Mouse (Mus musculus): ENCODE measurements around the gene Itgam. TPM values are rescaled to one million over a fixed set of nuclear protein-coding genes. Genes with fewer than 3 reads are reported as not detected.
"Not testable (repeated sequence)": the region's sequence is repeated elsewhere in the genome, so short reads cannot be mapped to it uniquely, and the experiment has no call there.

The Itgam gene
- polyA plus RNA-seq, 2 experiments: 1.2 to 2.4 TPM

DNA sequence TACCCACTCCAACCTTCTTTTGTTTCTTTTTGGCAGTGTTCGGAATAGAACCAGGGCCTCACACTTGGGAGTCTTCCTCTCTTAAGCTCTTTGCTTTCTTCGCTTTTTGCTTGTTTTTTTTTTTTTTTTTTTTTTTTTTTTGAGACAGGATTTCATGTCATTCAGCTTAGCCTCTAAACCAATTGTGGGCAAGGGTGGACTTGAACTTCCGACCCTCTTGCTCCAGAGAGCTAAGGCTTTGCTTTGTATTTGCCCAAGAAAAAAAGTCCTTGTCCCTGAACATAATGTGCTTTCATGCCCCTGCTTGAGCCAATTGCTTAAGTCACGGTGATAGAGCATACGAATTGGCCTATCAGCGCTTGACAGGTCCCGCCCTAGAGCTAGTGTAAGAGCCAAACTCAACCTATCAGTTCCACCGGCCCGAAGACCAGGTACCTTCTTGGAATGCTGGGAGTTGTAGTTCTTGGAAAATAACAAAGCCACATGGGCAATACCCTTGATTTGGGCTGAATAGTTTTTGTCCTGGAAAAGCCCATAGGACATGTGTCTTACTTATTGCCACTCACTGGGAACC, 30.9 kb upstream of the Itgam start:
- peak; percentile 23 for DNase-seq (ENCODE audit: low spot score)
- Histone ChIP-seq H3K9me3 (ENCODE audit: control insufficient read depth, low read length) (no peaks in the 10 kb centered on the region), H3K27ac (replicated peaks; ENCODE audit: low read depth, low read length) (no peak overlapping the region), H3K9ac (ENCODE audit: low read depth, low read length, severe bottlenecking) (no peak overlapping the region), H3K4me3 (replicated peaks; ENCODE audit: low read length) (no peak overlapping the region), H3K4me2 (replicated peaks; ENCODE audit: low read depth, low read length, severe bottlenecking) (no peak overlapping the region), H3K36me3 (ENCODE audit: control insufficient read depth, insufficient read depth, low read length) (no peaks in the 10 kb centered on the region), H3K4me1 (ENCODE audit: control insufficient read depth, insufficient read depth, low read length) (no peaks in the 10 kb centered on the region), H3K27me3 (ENCODE audit: control insufficient read depth, insufficient read depth, low read length) (no peaks in the 10 kb centered on the region)
- TF ChIP-seq POLR2A (IDR thresholded peaks at IDR 0.05; ENCODE audit: borderline replicate concordance, extremely low read depth, insufficient read depth, insufficient read length): no peak
- WGBS: 36% methylated on average over 9 of the region's 9 CpGs
- no peak; the same call in 1 of the 2 replicates for ATAC-seq (ENCODE audit: low FRiP score, low read depth)

DNA sequence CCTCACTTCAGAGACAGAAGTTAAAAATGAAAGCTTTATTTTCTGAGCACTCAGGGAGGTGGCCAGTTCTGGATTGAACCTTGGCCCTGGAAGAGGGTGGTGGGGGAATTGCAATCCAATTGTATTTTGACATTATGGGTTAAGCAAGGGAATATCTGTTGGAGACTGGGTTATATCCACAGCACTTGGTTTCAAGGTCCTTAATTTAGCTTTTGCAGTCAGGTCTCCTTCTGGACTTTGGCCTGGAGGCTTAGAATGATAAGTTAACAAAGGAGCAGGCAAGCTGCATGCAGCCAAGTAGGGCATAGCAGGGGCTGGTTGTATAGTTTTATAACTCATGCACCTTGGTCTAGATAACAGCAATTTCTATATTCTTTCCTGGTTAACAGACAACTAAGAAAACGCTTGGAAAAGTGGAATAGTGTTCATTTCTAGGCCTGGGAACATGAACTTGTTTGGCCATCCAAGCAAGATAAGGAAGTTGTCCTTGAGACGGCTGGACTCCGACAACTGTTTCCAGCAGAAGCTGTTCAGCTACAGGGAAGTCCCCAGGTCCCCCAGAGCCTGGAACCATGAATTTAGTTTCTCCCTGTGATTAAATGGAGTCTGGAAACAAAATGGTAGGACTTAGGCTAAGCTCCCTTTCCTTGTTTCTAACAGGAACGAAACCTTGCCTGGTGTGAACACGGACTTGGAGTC, 30.0 kb upstream of the Itgam start:
- DNase-seq (ENCODE audit: low spot score) (no peak), ATAC-seq (ENCODE audit: low FRiP score, low read depth) (no peak)
- Histone ChIP-seq H3K4me1 (ENCODE audit: control insufficient read depth, insufficient read depth, low read length) (no peaks in the 10 kb centered on the region), H3K27ac (replicated peaks; ENCODE audit: low read depth, low read length) (no peak overlapping the region), H3K4me2 (replicated peaks; ENCODE audit: low read depth, low read length, severe bottlenecking) (no peak overlapping the region), H3K36me3 (ENCODE audit: control insufficient read depth, insufficient read depth, low read length) (no peaks in the 10 kb centered on the region), H3K27me3 (ENCODE audit: control insufficient read depth, insufficient read depth, low read length) (no peaks in the 10 kb centered on the region), H3K4me3 (replicated peaks; ENCODE audit: low read length) (no peak overlapping the region), H3K9me3 (ENCODE audit: control insufficient read depth, low read length) (no peaks in the 10 kb centered on the region), H3K9ac (ENCODE audit: low read depth, low read length, severe bottlenecking) (no peak overlapping the region)
- no peak for TF ChIP-seq POLR2A (IDR thresholded peaks at IDR 0.05; ENCODE audit: borderline replicate concordance, extremely low read depth, insufficient read depth, insufficient read length)
- WGBS: 94% methylated on average over 5 of the region's 5 CpGs

DNA sequence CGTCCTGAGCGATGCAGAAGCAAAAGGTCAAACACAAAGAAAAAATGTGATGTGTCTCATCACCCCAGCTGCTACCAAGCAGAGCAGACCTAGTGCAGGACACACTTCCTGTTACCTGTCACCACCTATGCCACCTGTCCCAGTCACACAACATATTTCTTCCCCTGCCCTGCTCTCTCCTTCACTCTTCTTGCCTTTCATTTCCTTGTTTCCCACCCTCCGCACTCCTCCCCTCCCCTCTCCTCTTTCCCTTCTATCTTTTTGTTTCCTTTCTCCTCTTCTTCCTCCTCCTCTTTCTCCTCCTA, 29.5 kb upstream of the Itgam start:
- DNase-seq (ENCODE audit: low spot score) (no peak), ATAC-seq (ENCODE audit: low FRiP score, low read depth) (no peak)
- H3K27me3 ChIP-seq (ENCODE audit: control insufficient read depth, insufficient read depth, low read length): no peaks in the 10 kb centered on the region
- H3K9ac ChIP-seq (ENCODE audit: low read depth, low read length, severe bottlenecking): no peak overlapping the region
- no peak overlapping the region for H3K4me3 ChIP-seq (replicated peaks; ENCODE audit: low read length)
- no peaks in the 10 kb centered on the region for H3K9me3 ChIP-seq (ENCODE audit: control insufficient read depth, low read length)
- H3K4me1 ChIP-seq (ENCODE audit: control insufficient read depth, insufficient read depth, low read length): no peaks in the 10 kb centered on the region
- no peak overlapping the region for H3K27ac ChIP-seq (replicated peaks; ENCODE audit: low read depth, low read length)
- no peak for TF ChIP-seq POLR2A (IDR thresholded peaks at IDR 0.05; ENCODE audit: borderline replicate concordance, extremely low read depth, insufficient read depth, insufficient read length)
- H3K36me3 ChIP-seq (ENCODE audit: control insufficient read depth, insufficient read depth, low read length): no peaks in the 10 kb centered on the region
- 88% methylated on average over 3 of the region's 3 CpGs for WGBS
- no peak overlapping the region for H3K4me2 ChIP-seq (replicated peaks; ENCODE audit: low read depth, low read length, severe bottlenecking)

GRCm38 (mm10) chr7:128033616-128034015, 28.8 kb upstream of the Itgam start:
- H3K36me3 ChIP-seq (ENCODE audit: control insufficient read depth, insufficient read depth, low read length): no peaks in the 10 kb centered on the region
- TF ChIP-seq POLR2A (IDR thresholded peaks at IDR 0.05; ENCODE audit: borderline replicate concordance, extremely low read depth, insufficient read depth, insufficient read length): no peak
- ATAC-seq (ENCODE audit: low FRiP score, low read depth): no peak
- no peak overlapping the region for H3K9ac ChIP-seq (ENCODE audit: low read depth, low read length, severe bottlenecking)
- no peaks in the 10 kb centered on the region for H3K4me1 ChIP-seq (ENCODE audit: control insufficient read depth, insufficient read depth, low read length)
- H3K9me3 ChIP-seq (ENCODE audit: control insufficient read depth, low read length): no peaks in the 10 kb centered on the region
- no peak overlapping the region for H3K4me2 ChIP-seq (replicated peaks; ENCODE audit: low read depth, low read length, severe bottlenecking)
- H3K27me3 ChIP-seq (ENCODE audit: control insufficient read depth, insufficient read depth, low read length): no peaks in the 10 kb centered on the region
- no peak for DNase-seq (ENCODE audit: low spot score)
- H3K27ac ChIP-seq (replicated peaks; ENCODE audit: low read depth, low read length): no peak overlapping the region
- H3K4me3 ChIP-seq (replicated peaks; ENCODE audit: low read length): no peak overlapping the region
- whole genome bisulfite sequencing: 91% methylated on average over 4 of the region's 4 CpGs

GRCm38 (mm10) chr7:128042161-128042820, 20.1 kb upstream of the Itgam start:
- H3K27ac ChIP-seq (replicated peaks; ENCODE audit: low read depth, low read length); ATAC-seq (ENCODE audit: low FRiP score, low read depth); DNase-seq (ENCODE audit: low spot score); H3K36me3 ChIP-seq (ENCODE audit: control insufficient read depth, insufficient read depth, low read length); H3K9me3 ChIP-seq (ENCODE audit: control insufficient read depth, low read length); H3K4me3 ChIP-seq (replicated peaks; ENCODE audit: low read length); H3K27me3 ChIP-seq (ENCODE audit: control insufficient read depth, insufficient read depth, low read length); H3K4me2 ChIP-seq (replicated peaks; ENCODE audit: low read depth, low read length, severe bottlenecking); H3K4me1 ChIP-seq (ENCODE audit: control insufficient read depth, insufficient read depth, low read length); H3K9ac ChIP-seq (ENCODE audit: low read depth, low read length, severe bottlenecking): not testable (repeated sequence)
- 75% methylated on average over 15 of the region's 15 CpGs for WGBS
